Comparison of ENCODE assay signal across 20 mouse cellular contexts in the genomic region with DNA sequence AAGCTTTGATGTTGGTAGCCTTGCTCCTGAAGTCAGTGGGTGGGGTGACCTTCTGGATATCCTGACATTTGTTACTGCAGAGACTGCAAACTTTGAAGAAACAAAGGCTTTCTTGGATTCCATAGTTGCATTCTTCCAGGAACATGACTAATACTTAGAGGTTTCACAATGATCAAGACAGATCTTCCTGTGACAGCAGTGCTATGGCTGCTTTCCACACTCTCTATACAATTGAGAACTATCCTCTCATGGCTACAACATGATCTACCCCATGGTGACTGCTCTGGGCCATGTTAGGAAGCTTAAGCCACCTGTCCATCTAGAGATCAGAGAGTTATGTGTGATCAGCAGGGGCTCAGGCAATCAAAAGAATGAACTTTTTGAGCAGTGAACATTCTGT.
DNase-seq lines count a peak whose midpoint lies in the region; ATAC-seq and TF ChIP-seq lines count a peak whose summit lies in the region.
"Had no signal": no experiment of that assay in that cellular context is flagged by ENCODE, and none has a peak within 500 bp of the region (broad histone marks: within the 10 kb centered on the region; RNA-seq: fewer than 3 reads in every experiment).

No protein-coding gene starts in this region.

- H3K79me2 ChIP-seq in liver, adult 2 months (ENCODE audit: control insufficient read depth, insufficient read depth, low read length), result no peaks in the 10 kb centered on the region

- H3K4me1 ChIP-seq in liver, adult 2 months (ENCODE audit: control insufficient read depth, insufficient read depth, low read length), result no peaks in the 10 kb centered on the region; the same call in 1 of the 2 replicates
- no peaks in the 10 kb centered on the region for H3K4me1 ChIP-seq in liver, embryonic 11.5 days (replicated peaks; ENCODE audit: control insufficient read depth, insufficient read depth, low read length)
- H3K4me1 ChIP-seq in stomach, postnatal 0 days (replicated peaks; ENCODE audit: control insufficient read depth, insufficient read depth), result no peaks in the 10 kb centered on the region
- H3K4me1 ChIP-seq: embryonic facial prominence, embryonic 10.5 days; forebrain, embryonic 15.5 days; heart, embryonic 15.5 days; hindbrain, embryonic 13.5 days had no signal

- no peak for TF ChIP-seq POLR2A in liver, adult 2 months (IDR thresholded peaks at IDR 0.05; ENCODE audit: extremely low read depth, insufficient read depth, low read length)

- H3K4me3 ChIP-seq in liver, adult 2 months (ENCODE audit: insufficient read depth, low read depth, low read length), result no peak overlapping the region
- H3K4me3 ChIP-seq in liver, embryonic 11.5 days (ENCODE audit: low read depth, low read length), result no peak overlapping the region
- H3K4me3 ChIP-seq in stomach, postnatal 0 days (ENCODE audit: low read depth, low read length), result no peak overlapping the region
- H3K4me3 ChIP-seq: embryonic facial prominence, embryonic 10.5 days; forebrain, embryonic 15.5 days; heart, adult 2 months; heart, embryonic 15.5 days; hindbrain, embryonic 13.5 days had no signal

- TF ChIP-seq CTCF in liver, adult 2 months (IDR thresholded peaks at IDR 0.05; ENCODE audit: low read depth, low read length), result no peak
- TF ChIP-seq CTCF in stomach, postnatal 0 days (IDR thresholded peaks at IDR 0.05; ENCODE audit: low read depth), result no peak

- peak; percentile 9 for DNase-seq in liver, adult 2 months (ENCODE audit: extremely low read depth, low read depth, low spot score)
- no peak for DNase-seq in liver, embryonic 11.5 days (ENCODE audit: low spot score)
- peak; percentile 0 for DNase-seq in lung, postnatal 36 days
- no peak for DNase-seq in lung, postnatal 25 days (ENCODE audit: low spot score)
- DNase-seq in adipocyte (ENCODE audit: low spot score), result peak; percentile 39
- DNase-seq in stomach, postnatal 0 days (ENCODE audit: low spot score), result no peak
- DNase-seq: adrenal gland, postnatal 14 days; cerebellum, adult 11-12 months; cerebellum, adult 9-10 months; cerebellum, postnatal 25 days; heart, adult 2 months; heart, postnatal 14 days had no signal

- no peak for ATAC-seq in liver, embryonic 11.5 days (replicated peaks; ENCODE audit: low FRiP score)
- no peak for ATAC-seq in stomach, postnatal 0 days (ENCODE audit: low FRiP score, low TSS enrichment)
- ATAC-seq in megakaryocyte, adult 5-6 weeks (ENCODE audit: poor library complexity, severe bottlenecking), result no peak
- ATAC-seq: forebrain, embryonic 15.5 days; hindbrain, postnatal 0 days had no signal

- H3K9me3 ChIP-seq in liver, embryonic 11.5 days (ENCODE audit: control insufficient read depth, low read length), result no peaks in the 10 kb centered on the region
- H3K9me3 ChIP-seq in stomach, postnatal 0 days (ENCODE audit: control insufficient read depth, low read length), result no peaks in the 10 kb centered on the region
- H3K9me3 ChIP-seq: embryonic facial prominence, embryonic 10.5 days; forebrain, embryonic 15.5 days; heart, embryonic 15.5 days; hindbrain, embryonic 13.5 days had no signal

- TF ChIP-seq EP300 in stomach, postnatal 0 days (optimal IDR thresholded peaks at IDR 0.05), result no peak

- H3K4me2 ChIP-seq in liver, embryonic 11.5 days, result no peak overlapping the region
- no peak overlapping the region for H3K4me2 ChIP-seq in stomach, postnatal 0 days (replicated peaks; ENCODE audit: low read depth)
- H3K4me2 ChIP-seq: forebrain, embryonic 15.5 days; heart, embryonic 11.5 days; heart, embryonic 15.5 days; hindbrain, embryonic 13.5 days had no signal

- no peak overlapping the region for H3K27ac ChIP-seq in liver, adult 2 months (replicated peaks; ENCODE audit: insufficient read depth, low read depth, low read length)
- no peak overlapping the region for H3K27ac ChIP-seq in liver, embryonic 11.5 days (ENCODE audit: low read depth, low read length)
- no peak overlapping the region for H3K27ac ChIP-seq in stomach, postnatal 0 days (replicated peaks)
- H3K27ac ChIP-seq: embryonic facial prominence, embryonic 10.5 days; forebrain, embryonic 15.5 days; heart, adult 2 months; heart, embryonic 15.5 days; hindbrain, embryonic 13.5 days; hindbrain, postnatal 0 days had no signal

- H3K27me3 ChIP-seq in liver, adult 2 months (ENCODE audit: control insufficient read depth, insufficient read depth, low read length), result no peaks in the 10 kb centered on the region
- H3K27me3 ChIP-seq in liver, embryonic 11.5 days (replicated peaks; ENCODE audit: control insufficient read depth, insufficient read depth, low read length), result no peaks in the 10 kb centered on the region
- no peaks in the 10 kb centered on the region for H3K27me3 ChIP-seq in stomach, postnatal 0 days (ENCODE audit: control insufficient read depth, insufficient read depth, low read length)
- H3K27me3 ChIP-seq: CH12.LX; forebrain, embryonic 15.5 days; heart, embryonic 15.5 days; hindbrain, embryonic 13.5 days had no signal

- no peaks in the 10 kb centered on the region for H3K36me3 ChIP-seq in liver, adult 2 months (ENCODE audit: control insufficient read depth, insufficient read depth, low read length)
- H3K36me3 ChIP-seq in liver, embryonic 11.5 days (ENCODE audit: control insufficient read depth, insufficient read depth, low read length), result no peaks in the 10 kb centered on the region
- no peaks in the 10 kb centered on the region for H3K36me3 ChIP-seq in stomach, postnatal 0 days (ENCODE audit: control insufficient read depth, insufficient read depth, low read length)
- H3K36me3 ChIP-seq: embryonic facial prominence, embryonic 10.5 days; forebrain, embryonic 15.5 days; heart, embryonic 15.5 days; hindbrain, embryonic 13.5 days had no signal

- no peak overlapping the region for H3K9ac ChIP-seq in liver, adult 2 months (ENCODE audit: low read depth, low read length)
- H3K9ac ChIP-seq in liver, embryonic 11.5 days (ENCODE audit: low read depth, low read length), result no peak overlapping the region
- no peak overlapping the region for H3K9ac ChIP-seq in stomach, postnatal 0 days (ENCODE audit: low read length)
- H3K9ac ChIP-seq: forebrain, embryonic 15.5 days; heart, embryonic 15.5 days; hindbrain, embryonic 13.5 days had no signal

Comparison
In these comparisons a context has a peak if more than half of its experiments do, and no peak if none do; other contexts are left out.
1. DNase-seq: peak in liver, adult 2 months (single experiment), lung, postnatal 36 days (single experiment) and adipocyte (single experiment); none in liver, embryonic 11.5 days (single experiment), lung, postnatal 25 days (single experiment) and stomach, postnatal 0 days (single experiment).